Mouse (Mus musculus) lung, adult 2 months (tissue): Measurements from ENCODE around the gene Fam13a. TPM values are rescaled to one million over a fixed set of nuclear protein-coding genes. Genes with fewer than 3 reads are reported as not detected.

Experiments
- DNase-seq: peaks from one replicate; pipeline ENCODE4 v3.0.0; 2022
- H3K4me1 ChIP-seq: fragments of 200-500 bp; 2 replicates; pipeline ENCODE4 v1.6.1; 2011; ENCODE audit warnings: low read length; ENCODE audit not compliant: control insufficient read depth, insufficient read depth
- H3K4me3 ChIP-seq: fragments of 200-500 bp; replicated peaks from 2 replicates; pipeline ENCODE3; 2011; ENCODE audit warnings: low read depth, mild to moderate bottlenecking, control low read depth, low read length; ENCODE audit errors: extremely low read depth
- CTCF ChIP-seq: fragments of 200-500 bp; IDR thresholded peaks from 2 replicates; pipeline ENCODE4 v1.5.1; 2011; ENCODE audit warnings: mild to moderate bottlenecking, low read length, control low read depth; ENCODE audit not compliant: insufficient read depth
- POLR2A ChIP-seq: fragments of 200-500 bp; IDR thresholded peaks from 2 replicates; pipeline ENCODE4 v1.6.1; 2011; ENCODE audit warnings: low read depth, mild to moderate bottlenecking, control low read depth, low read length, borderline replicate concordance; ENCODE audit errors: extremely low read depth
- WGBS: fragments of 180-500 bp; shearing (Covaris S2); methylation state at CpG from one replicate; pipeline ENCODE4 v1.1.7; 2018; 5-methylcytosine and 5-hydroxymethylcytosine counted together
- polyA plus RNA-seq: library from polyadenylated mRNA; depleted of rRNA; stranded (reverse); fragments of >200 nt; gene quantifications from 2 replicates; pipeline ENCODE4 v1.2.3, GENCODE M21; 2012; rRNA removed

The Fam13a gene
- polyA plus RNA-seq, 1 experiment: 8.4 TPM

- DNase-seq: no peak
- Histone ChIP-seq H3K4me1 (no peaks in the 10 kb centered on the region), H3K4me3 (peak within 1 kb of the TSS; percentile 23)
- TF ChIP-seq CTCF (no peak), POLR2A (no peak)
- 62% methylated on average over 34 of the region's 34 CpGs for WGBS
Measured at GRCm38 (mm10) chr6:58906852-58907261, 117.5 kb downstream of the Fam13a start, which contains the start of gene Nap1l5. TSS of gene Nap1l5 (minus strand) at chr6:58907076.

DNA sequence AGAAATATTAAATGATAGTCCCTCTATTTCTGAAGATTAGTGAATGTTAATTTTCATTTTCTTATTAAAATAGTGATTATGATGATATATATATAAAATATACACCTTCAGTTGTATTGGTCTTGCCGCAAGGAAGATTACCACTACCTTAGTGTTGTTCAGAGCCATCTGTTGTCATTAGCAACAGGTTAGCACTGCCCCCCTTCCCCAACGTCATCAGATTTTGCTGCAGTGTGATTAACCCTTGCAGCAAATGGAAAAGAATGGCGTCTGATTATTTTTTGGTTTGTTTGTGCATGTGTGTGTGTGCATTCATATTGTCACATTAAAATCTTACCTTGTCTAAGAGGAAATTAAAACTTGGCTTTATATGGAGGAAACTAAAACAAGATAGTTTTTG is 119.8 kb downstream of the Fam13a start:
- DNase-seq: no peak
- TF ChIP-seq CTCF (no peak), POLR2A (no peak)
- 78% methylated on average over 3 of the region's 3 CpGs for WGBS
- Histone ChIP-seq H3K4me3 (no peak overlapping the region), H3K4me1 (no peaks in the 10 kb centered on the region)

GRCm38 (mm10) chr6:58903171-58903570 is 121.2 kb downstream of the Fam13a start:
- no peak for DNase-seq
- 46% methylated on average over 8 of the region's 8 CpGs for WGBS
- H3K4me1 ChIP-seq: no peaks in the 10 kb centered on the region
- no peak overlapping the region for H3K4me3 ChIP-seq
- TF ChIP-seq POLR2A: no peak
- TF ChIP-seq CTCF: no peak

DNA sequence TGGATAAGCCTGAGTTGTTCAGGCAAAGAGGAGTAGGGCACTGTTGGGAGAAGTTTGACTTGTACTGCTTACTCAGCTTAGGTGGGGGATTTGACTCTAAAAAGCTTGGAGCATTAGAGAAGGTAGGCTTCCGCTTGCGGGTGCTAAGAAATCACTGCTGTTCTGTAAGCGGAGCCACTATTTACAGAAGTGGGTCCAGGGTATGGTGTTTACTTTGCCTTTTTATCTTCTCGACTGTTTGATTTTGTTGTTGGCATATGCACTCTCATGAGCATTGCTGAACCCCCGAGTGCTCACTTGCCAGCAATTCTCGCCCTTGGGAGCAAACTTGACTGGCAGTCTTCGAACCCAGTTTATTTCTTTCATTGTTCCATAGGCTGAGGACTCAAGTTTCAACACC is 123.8 kb downstream of the Fam13a start:
- Histone ChIP-seq H3K4me3 (no peak overlapping the region), H3K4me1 (no peaks in the 10 kb centered on the region)
- no peak for DNase-seq
- TF ChIP-seq POLR2A (no peak), CTCF (no peak)
- WGBS: 70% methylated on average over 7 of the region's 7 CpGs

DNA sequence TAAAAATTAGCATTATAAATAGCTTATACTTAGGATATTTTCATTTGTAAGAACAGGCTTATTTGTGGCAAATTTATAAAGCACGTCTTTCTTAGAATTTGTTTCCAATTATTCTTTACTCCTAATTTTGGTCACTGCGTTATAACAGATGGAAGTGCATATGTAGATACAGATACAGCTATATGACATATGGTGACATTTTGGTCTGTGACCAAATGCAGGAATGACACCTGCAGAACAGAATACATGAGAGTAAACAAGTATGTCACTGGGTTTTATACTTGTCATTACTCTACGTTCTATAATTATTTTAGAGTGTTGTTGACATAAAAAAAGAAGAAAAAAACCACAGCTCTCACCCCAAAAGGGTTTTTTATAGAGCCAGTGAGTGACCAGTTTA is 125.3 kb downstream of the Fam13a start:
- H3K4me1 ChIP-seq: no peaks in the 10 kb centered on the region
- no peak overlapping the region for H3K4me3 ChIP-seq
- WGBS: 95% methylated on average over 3 of the region's 3 CpGs
- no peak for DNase-seq
- TF ChIP-seq CTCF: no peak
- no peak for TF ChIP-seq POLR2A

- Histone ChIP-seq H3K4me1 (no peaks in the 10 kb centered on the region), H3K4me3 (no peak overlapping the region)
- WGBS: 88% methylated on average over 3 of the region's 3 CpGs
- no peak for TF ChIP-seq POLR2A
- no peak for TF ChIP-seq CTCF
- no peak for DNase-seq
Measured at GRCm38 (mm10) chr6:58896648-58897047, 127.7 kb downstream of the Fam13a start.

GRCm38 (mm10) chr6:58894994-58895393 is 129.4 kb downstream of the Fam13a start:
- WGBS: 86% methylated on average over 4 of the region's 4 CpGs

DNA sequence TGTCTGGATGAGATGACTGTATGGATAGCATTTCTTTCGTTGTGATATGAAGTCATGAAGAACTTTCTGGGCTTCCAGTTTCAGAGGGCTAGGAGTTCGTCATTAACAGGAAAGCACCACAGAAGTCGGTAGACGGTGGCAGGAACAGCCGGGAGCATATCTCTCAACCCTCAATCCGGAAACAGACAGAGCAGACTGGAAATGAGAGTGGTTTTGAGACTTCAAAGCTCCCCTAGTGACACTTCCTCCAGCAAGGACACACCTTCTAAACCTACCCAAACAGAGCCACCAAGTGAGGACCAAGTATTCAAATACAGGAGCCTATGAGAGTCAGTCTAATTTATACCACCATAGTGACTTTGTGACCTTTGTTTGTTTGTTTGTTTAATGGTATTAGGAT is 131.0 kb downstream of the Fam13a start:
- TF ChIP-seq CTCF (no peak), POLR2A (no peak)
- H3K4me3 ChIP-seq: no peak overlapping the region
- WGBS: 71% methylated on average over 6 of the region's 6 CpGs
- DNase-seq: no peak
- H3K4me1 ChIP-seq: no peaks in the 10 kb centered on the region

More at GRCm38 (mm10) chr6:58894994-58895393, 129.4 kb downstream of the Fam13a start:
- DNase-seq: no peak
- H3K4me1 ChIP-seq: no peaks in the 10 kb centered on the region
- no peak overlapping the region for H3K4me3 ChIP-seq
- TF ChIP-seq CTCF (no peak), POLR2A (no peak)

DNA sequence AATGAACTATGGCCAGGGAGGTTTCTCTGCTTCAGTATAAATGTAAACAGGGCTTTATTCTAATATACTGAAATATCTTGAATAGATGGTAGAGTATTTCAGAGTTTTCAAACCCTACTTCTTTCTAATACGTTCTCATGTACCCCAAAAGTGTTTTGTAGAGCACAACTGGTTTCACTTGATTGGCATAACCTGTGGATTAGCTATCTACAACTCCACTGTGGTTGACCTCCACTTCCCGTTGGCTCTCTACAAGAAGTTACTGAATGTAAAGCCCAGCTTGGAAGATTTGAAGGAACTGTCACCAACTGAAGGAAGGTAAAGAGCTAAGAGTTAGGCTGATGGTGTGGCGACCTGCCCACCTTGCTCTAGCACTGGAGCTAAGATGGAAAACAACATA is 134.4 kb downstream of the Fam13a start:
- Histone ChIP-seq H3K4me3 (no peak overlapping the region), H3K4me1 (no peaks in the 10 kb centered on the region)
- no peak for TF ChIP-seq CTCF
- TF ChIP-seq POLR2A: no peak
- WGBS: 91% methylated on average over 3 of the region's 3 CpGs
- no peak for DNase-seq

GRCm38 (mm10) chr6:58882271-58882670 is 142.1 kb downstream of the Fam13a start:
- TF ChIP-seq CTCF (no peak), POLR2A (no peak)
- Histone ChIP-seq H3K4me3 (no peak overlapping the region), H3K4me1 (no peaks in the 10 kb centered on the region)
- WGBS: 83% methylated on average over 6 of the region's 6 CpGs
- no peak for DNase-seq

Other genes with a start within 250 kb of the Fam13a start
- gene Herc3, start 193.1 kb downstream of the Fam13a start, polyA plus RNA-seq: 9.8 and 10.6 TPM in 2 replicates
- gene Nap1l5, start 117.5 kb downstream of the Fam13a start, polyA plus RNA-seq: 0.52 and 0.87 TPM in 2 replicates
- 3.5 and 4.0 TPM in 2 replicates for gene Tigd2, start 184.3 kb upstream of the Fam13a start, polyA plus RNA-seq